Mouse (Mus musculus): ENCODE data around the gene Taf4. TPM values are rescaled to one million over a fixed set of nuclear protein-coding genes. Genes with fewer than 3 reads are reported as not detected.
A peak's percentile ranks its signal among the peaks of the same experiment; 100 is the strongest.

The Taf4 gene
- polyA plus RNA-seq, 1 experiment from 2014 or later = 2.5 TPM

GRCm38 (mm10) chr2:179975851-179976250, 595 bp downstream of the Taf4 start:
- Histone ChIP-seq H3K36me3 (ENCODE audit: control insufficient read depth, insufficient read depth, low read length) (no peaks in the 10 kb centered on the region), H3K27me3 (replicated peaks; ENCODE audit: control insufficient read depth, insufficient read depth, low read length) (no peaks in the 10 kb centered on the region), H3K9me3 (ENCODE audit: control insufficient read depth, low read length) (no peaks in the 10 kb centered on the region), H3K9ac (ENCODE audit: low read depth, low read length) (peak overlapping the region; percentile 88), H3K4me3 (ENCODE audit: low read length) (peak overlapping the region; percentile 80), H3K4me1 (ENCODE audit: control insufficient read depth, insufficient read depth, low read length) (peaks cover 38% of the 10 kb centered on the region), H3K4me2 (ENCODE audit: low read depth, low read length) (peak overlapping the region; percentile 95), H3K27ac (ENCODE audit: low read length) (peak overlapping the region; percentile 90)
- 1% methylated on average over 25 of the region's 82 CpGs for WGBS
- ATAC-seq = peak; percentile 1

GRCm38 (mm10) chr2:179974651-179975471, 1.6 kb downstream of the Taf4 start:
- H3K9me3 ChIP-seq (ENCODE audit: control insufficient read depth, low read length) = no peaks in the 10 kb centered on the region
- ATAC-seq = peak; percentile 22
- peak overlapping the region; percentile 80 for H3K4me3 ChIP-seq (ENCODE audit: low read length)
- peak overlapping the region; percentile 88 for H3K9ac ChIP-seq (ENCODE audit: low read depth, low read length)
- H3K36me3 ChIP-seq (ENCODE audit: control insufficient read depth, insufficient read depth, low read length) = no peaks in the 10 kb centered on the region
- H3K27ac ChIP-seq (ENCODE audit: low read length) = no peak overlapping the region
- peak overlapping the region; percentile 95 for H3K4me2 ChIP-seq (ENCODE audit: low read depth, low read length)
- no peaks in the 10 kb centered on the region for H3K27me3 ChIP-seq (replicated peaks; ENCODE audit: control insufficient read depth, insufficient read depth, low read length)
- WGBS = 4% methylated on average over 44 of the region's 45 CpGs
- peaks cover 38% of the 10 kb centered on the region for H3K4me1 ChIP-seq (ENCODE audit: control insufficient read depth, insufficient read depth, low read length)

- WGBS = 30% methylated on average over 8 of the region's 8 CpGs
- Histone ChIP-seq H3K4me1 (ENCODE audit: control insufficient read depth, insufficient read depth, low read length) (peaks cover 38% of the 10 kb centered on the region), H3K9ac (ENCODE audit: low read depth, low read length) (peak overlapping the region; percentile 88), H3K27ac (ENCODE audit: low read length) (no peak overlapping the region), H3K27me3 (replicated peaks; ENCODE audit: control insufficient read depth, insufficient read depth, low read length) (no peaks in the 10 kb centered on the region), H3K4me3 (ENCODE audit: low read length) (peak overlapping the region; percentile 80), H3K4me2 (ENCODE audit: low read depth, low read length) (peak overlapping the region; percentile 95), H3K36me3 (ENCODE audit: control insufficient read depth, insufficient read depth, low read length) (no peaks in the 10 kb centered on the region), H3K9me3 (ENCODE audit: control insufficient read depth, low read length) (no peaks in the 10 kb centered on the region)
- no peak for ATAC-seq
Observed at GRCm38 (mm10) chr2:179973871-179974628, 2.4 kb downstream of the Taf4 start.

- H3K36me3 ChIP-seq (ENCODE audit: control insufficient read depth, insufficient read depth, low read length) = no peaks in the 10 kb centered on the region
- no peak overlapping the region for H3K4me2 ChIP-seq (ENCODE audit: low read depth, low read length)
- no peaks in the 10 kb centered on the region for H3K9me3 ChIP-seq (ENCODE audit: control insufficient read depth, low read length)
- no peak overlapping the region for H3K9ac ChIP-seq (ENCODE audit: low read depth, low read length)
- H3K27ac ChIP-seq (ENCODE audit: low read length) = no peak overlapping the region
- no peak overlapping the region for H3K4me3 ChIP-seq (ENCODE audit: low read length)
- 58% methylated on average over 2 of the region's 2 CpGs for WGBS
- no peaks in the 10 kb centered on the region for H3K27me3 ChIP-seq (replicated peaks; ENCODE audit: control insufficient read depth, insufficient read depth, low read length)
- no peak for ATAC-seq
- H3K4me1 ChIP-seq (ENCODE audit: control insufficient read depth, insufficient read depth, low read length) = peaks cover 36% of the 10 kb centered on the region
Observed at GRCm38 (mm10) chr2:179972406-179972805, 4.0 kb downstream of the Taf4 start.

GRCm38 (mm10) chr2:179971891-179972290, 4.6 kb downstream of the Taf4 start:
- Histone ChIP-seq H3K9ac (ENCODE audit: low read depth, low read length) (no peak overlapping the region), H3K4me2 (ENCODE audit: low read depth, low read length) (no peak overlapping the region), H3K27ac (ENCODE audit: low read length) (no peak overlapping the region), H3K4me1 (ENCODE audit: control insufficient read depth, insufficient read depth, low read length) (peaks cover 39% of the 10 kb centered on the region), H3K27me3 (replicated peaks; ENCODE audit: control insufficient read depth, insufficient read depth, low read length) (no peaks in the 10 kb centered on the region), H3K36me3 (ENCODE audit: control insufficient read depth, insufficient read depth, low read length) (no peaks in the 10 kb centered on the region), H3K4me3 (ENCODE audit: low read length) (no peak overlapping the region), H3K9me3 (ENCODE audit: control insufficient read depth, low read length) (no peaks in the 10 kb centered on the region)
- ATAC-seq = no peak
- WGBS = 83% methylated on average over 2 of the region's 2 CpGs

GRCm38 (mm10) chr2:179969137-179969536, 7.3 kb downstream of the Taf4 start:
- Histone ChIP-seq H3K36me3 (ENCODE audit: control insufficient read depth, insufficient read depth, low read length) (no peaks in the 10 kb centered on the region), H3K27ac (ENCODE audit: low read length) (no peak overlapping the region), H3K9me3 (ENCODE audit: control insufficient read depth, low read length) (no peaks in the 10 kb centered on the region), H3K4me1 (ENCODE audit: control insufficient read depth, insufficient read depth, low read length) (peaks cover 32% of the 10 kb centered on the region), H3K4me3 (ENCODE audit: low read length) (no peak overlapping the region), H3K4me2 (ENCODE audit: low read depth, low read length) (no peak overlapping the region), H3K9ac (ENCODE audit: low read depth, low read length) (no peak overlapping the region), H3K27me3 (replicated peaks; ENCODE audit: control insufficient read depth, insufficient read depth, low read length) (no peaks in the 10 kb centered on the region)
- WGBS = 85% methylated on average over 3 of the region's 3 CpGs
- ATAC-seq = no peak

- Histone ChIP-seq H3K27ac (ENCODE audit: low read length) (no peak overlapping the region), H3K36me3 (ENCODE audit: control insufficient read depth, insufficient read depth, low read length) (no peaks in the 10 kb centered on the region), H3K4me2 (ENCODE audit: low read depth, low read length) (no peak overlapping the region), H3K9ac (ENCODE audit: low read depth, low read length) (no peak overlapping the region), H3K4me1 (ENCODE audit: control insufficient read depth, insufficient read depth, low read length) (peaks cover 19% of the 10 kb centered on the region), H3K4me3 (ENCODE audit: low read length) (no peak overlapping the region), H3K9me3 (ENCODE audit: control insufficient read depth, low read length) (no peaks in the 10 kb centered on the region), H3K27me3 (replicated peaks; ENCODE audit: control insufficient read depth, insufficient read depth, low read length) (no peaks in the 10 kb centered on the region)
- 63% methylated on average over 5 of the region's 5 CpGs for WGBS
- no peak for ATAC-seq
Observed at GRCm38 (mm10) chr2:179967633-179968032, 8.8 kb downstream of the Taf4 start.

- Histone ChIP-seq H3K9me3 (ENCODE audit: control insufficient read depth, low read length) (no peaks in the 10 kb centered on the region), H3K4me3 (ENCODE audit: low read length) (no peak overlapping the region), H3K4me2 (ENCODE audit: low read depth, low read length) (no peak overlapping the region), H3K27ac (ENCODE audit: low read length) (no peak overlapping the region), H3K36me3 (ENCODE audit: control insufficient read depth, insufficient read depth, low read length) (no peaks in the 10 kb centered on the region), H3K27me3 (replicated peaks; ENCODE audit: control insufficient read depth, insufficient read depth, low read length) (no peaks in the 10 kb centered on the region), H3K9ac (ENCODE audit: low read depth, low read length) (no peak overlapping the region), H3K4me1 (ENCODE audit: control insufficient read depth, insufficient read depth, low read length) (peaks cover 14% of the 10 kb centered on the region; the same call in 1 of the 2 replicates)
- ATAC-seq = no peak
- 88% methylated on average over 4 of the region's 4 CpGs for WGBS
Observed at GRCm38 (mm10) chr2:179961420-179961819, 15.0 kb downstream of the Taf4 start.

GRCm38 (mm10) chr2:179960327-179960726, 16.1 kb downstream of the Taf4 start:
- ATAC-seq = no peak
- Histone ChIP-seq H3K9me3 (ENCODE audit: control insufficient read depth, low read length) (no peaks in the 10 kb centered on the region), H3K27me3 (replicated peaks; ENCODE audit: control insufficient read depth, insufficient read depth, low read length) (no peaks in the 10 kb centered on the region), H3K4me3 (ENCODE audit: low read length) (no peak overlapping the region), H3K9ac (ENCODE audit: low read depth, low read length) (no peak overlapping the region), H3K36me3 (ENCODE audit: control insufficient read depth, insufficient read depth, low read length) (no peaks in the 10 kb centered on the region), H3K4me2 (ENCODE audit: low read depth, low read length) (no peak overlapping the region), H3K27ac (ENCODE audit: low read length) (no peak overlapping the region), H3K4me1 (ENCODE audit: control insufficient read depth, insufficient read depth, low read length) (peaks cover 14% of the 10 kb centered on the region; the same call in 1 of the 2 replicates)
- 80% methylated on average over 6 of the region's 6 CpGs for WGBS

Measured in intestine, embryonic 16.5 days (tissue).